Mouse (Mus musculus) hindbrain, postnatal 0 days (tissue): ENCODE data around the gene Gm20683. TPM values are rescaled to one million over a fixed set of nuclear protein-coding genes. Genes with fewer than 3 reads are reported as not detected.

Experiments used
- ATAC-seq: fragments of 200-750 bp; cut with Nextera tagmentation; 2 replicates; pipeline ENCODE4 v1.8.0; 2017; ENCODE audit warnings: mild to moderate bottlenecking, moderate TSS enrichment, moderate library complexity
- DNase-seq: peaks from one replicate; pipeline ENCODE4 v3.0.0-alpha.2; 2015; ENCODE audit warnings: low spot score
- H3K27ac ChIP-seq: fragments of 300-500 bp; sonication (generic); 2 replicates; pipeline ENCODE4 v1.5.1; 2014; ENCODE audit warnings: mild to moderate bottlenecking
- H3K27me3 ChIP-seq: fragments of 300-500 bp; sonication (generic); 2 replicates; pipeline ENCODE4 v1.6.1; 2014; ENCODE audit warnings: low read length, mixed read lengths; ENCODE audit not compliant: insufficient read depth
- H3K36me3 ChIP-seq: fragments of 300-500 bp; sonication (generic); 2 replicates; pipeline ENCODE4 v1.6.1; 2014; ENCODE audit warnings: low read length, mixed read lengths; ENCODE audit not compliant: insufficient read depth
- H3K4me1 ChIP-seq: fragments of 300-500 bp; sonication (generic); 2 replicates; pipeline ENCODE4 v1.6.1; 2014; ENCODE audit warnings: antibody characterized with exemption, low read length, mixed read lengths; ENCODE audit not compliant: insufficient read depth
- H3K4me2 ChIP-seq: fragments of 300-500 bp; sonication (generic); 2 replicates; pipeline ENCODE4 v1.6.1; 2014; ENCODE audit warnings: low read depth, mild to moderate bottlenecking, low read length, moderate library complexity, mixed read lengths
- H3K4me3 ChIP-seq: fragments of 300-500 bp; sonication (generic); 2 replicates; pipeline ENCODE4 v1.5.1; 2014; ENCODE audit warnings: low read length
- H3K9ac ChIP-seq: fragments of 300-500 bp; sonication (generic); replicated peaks from 2 replicates; pipeline ENCODE4 v1.6.1; 2014; ENCODE audit warnings: mild to moderate bottlenecking, low read length, moderate library complexity, mixed read lengths
- H3K9me3 ChIP-seq: fragments of 300-500 bp; sonication (generic); 2 replicates; pipeline ENCODE4 v1.6.1; 2016; ENCODE audit warnings: low read length, mixed read lengths
- CTCF ChIP-seq: IDR thresholded peaks from 2 replicates; pipeline ENCODE4 v1.5.1; 2016; ENCODE audit warnings: antibody characterized with exemption, control low read depth, low read depth
- WGBS: fragments of 180-500 bp; shearing (Covaris S2); extraction: QIAGEN DNeasy Blood & Tissue Kit; methylation state at CpG from one replicate; pipeline ENCODE4 v1.1.7; 2014; 5-methylcytosine and 5-hydroxymethylcytosine counted together
- polyA plus RNA-seq: library from polyadenylated mRNA; unstranded; fragments of >200 nt; fragmentation: Nextera tagmentation; extraction: Ambion mirVana; gene quantifications from 2 replicates; pipeline ENCODE4 v1.2.1, GENCODE M21; 2015
- total RNA-seq: library from RNA; depleted of rRNA; stranded (reverse); fragments of >200 nt; gene quantifications from 2 replicates; pipeline ENCODE4 v1.2.3, GENCODE M21; 2014

Gene Gm20683
- total and polyA plus RNA-seq, 2 experiments from 2014 or later: 12.9 to 40.0 TPM

GRCm38 (mm10) chr17:25863681-25864080 is 22.1 kb upstream of the Gm20683 start:
- DNase-seq: no peak
- 85% methylated on average over 6 of the region's 6 CpGs for WGBS
- ATAC-seq: no peak
- no peaks in the 10 kb centered on the region for H3K27me3 ChIP-seq
- H3K4me2 ChIP-seq: no peak overlapping the region
- H3K4me1 ChIP-seq: peaks cover 15% of the 10 kb centered on the region
- TF ChIP-seq CTCF: no peak
- peaks cover 5% of the 10 kb centered on the region; the same call in 1 of the 2 replicates for H3K36me3 ChIP-seq
- H3K4me3 ChIP-seq: no peak overlapping the region
- no peak overlapping the region for H3K9ac ChIP-seq
- no peak overlapping the region for H3K27ac ChIP-seq
- no peaks in the 10 kb centered on the region for H3K9me3 ChIP-seq

DNA sequence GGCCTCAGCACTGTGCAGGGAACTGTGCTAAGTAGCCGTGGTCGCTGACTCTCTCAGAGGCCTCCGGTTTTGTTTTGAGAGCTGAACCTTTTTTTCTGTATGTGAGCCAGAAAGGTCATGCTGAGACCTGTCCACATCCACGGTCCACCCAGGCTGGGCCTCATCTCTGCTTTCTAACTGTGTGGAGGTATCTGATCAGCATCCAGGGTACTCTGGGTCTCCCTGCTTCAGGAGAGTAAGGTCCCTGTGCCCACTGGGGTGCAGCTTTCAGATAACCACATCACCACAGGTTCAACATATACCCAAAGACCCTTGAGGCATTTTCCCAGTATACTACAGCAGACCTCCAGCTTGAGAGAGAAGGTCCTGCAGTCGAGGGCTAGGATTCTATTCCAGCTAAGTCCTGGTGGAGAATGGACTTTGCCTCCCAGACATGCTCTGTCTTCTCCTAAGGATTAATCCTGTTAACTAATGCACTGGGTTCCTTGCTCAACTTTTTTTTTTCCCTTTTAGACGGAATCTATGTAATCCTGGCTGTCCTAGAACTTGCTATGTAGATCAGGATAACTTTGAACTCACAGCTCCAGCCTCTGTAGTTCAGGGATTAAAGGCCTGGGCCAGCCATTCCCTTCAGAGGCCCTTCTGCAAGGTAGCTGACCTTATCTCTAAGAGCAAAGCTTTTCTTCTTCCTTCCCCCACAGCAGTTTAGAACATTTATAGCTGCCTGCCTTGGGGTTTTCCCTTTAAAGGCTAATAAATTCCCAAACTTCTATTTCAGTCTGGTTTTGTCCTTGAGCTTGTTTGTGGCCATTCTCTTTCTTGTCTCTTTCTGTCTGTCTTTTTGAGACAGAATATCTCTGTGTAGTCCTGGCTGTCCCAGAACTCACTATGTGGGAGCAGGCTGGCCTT is 20.4 kb upstream of the Gm20683 start:
- 8% methylated on average over 6 of the region's 6 CpGs for WGBS
- no peaks in the 10 kb centered on the region for H3K9me3 ChIP-seq
- H3K27me3 ChIP-seq: no peaks in the 10 kb centered on the region
- TF ChIP-seq CTCF: no peak
- H3K4me3 ChIP-seq: peak overlapping the region; percentile 61
- peak overlapping the region; percentile 84 for H3K27ac ChIP-seq
- DNase-seq (no peak), ATAC-seq (no peak; the same call in none of the 2 replicates)
- peaks cover 5% of the 10 kb centered on the region; the same call in 1 of the 2 replicates for H3K36me3 ChIP-seq
- peak overlapping the region; percentile 82 for H3K4me2 ChIP-seq
- peaks cover 11% of the 10 kb centered on the region for H3K4me1 ChIP-seq
- peak overlapping the region; percentile 72 for H3K9ac ChIP-seq

DNA sequence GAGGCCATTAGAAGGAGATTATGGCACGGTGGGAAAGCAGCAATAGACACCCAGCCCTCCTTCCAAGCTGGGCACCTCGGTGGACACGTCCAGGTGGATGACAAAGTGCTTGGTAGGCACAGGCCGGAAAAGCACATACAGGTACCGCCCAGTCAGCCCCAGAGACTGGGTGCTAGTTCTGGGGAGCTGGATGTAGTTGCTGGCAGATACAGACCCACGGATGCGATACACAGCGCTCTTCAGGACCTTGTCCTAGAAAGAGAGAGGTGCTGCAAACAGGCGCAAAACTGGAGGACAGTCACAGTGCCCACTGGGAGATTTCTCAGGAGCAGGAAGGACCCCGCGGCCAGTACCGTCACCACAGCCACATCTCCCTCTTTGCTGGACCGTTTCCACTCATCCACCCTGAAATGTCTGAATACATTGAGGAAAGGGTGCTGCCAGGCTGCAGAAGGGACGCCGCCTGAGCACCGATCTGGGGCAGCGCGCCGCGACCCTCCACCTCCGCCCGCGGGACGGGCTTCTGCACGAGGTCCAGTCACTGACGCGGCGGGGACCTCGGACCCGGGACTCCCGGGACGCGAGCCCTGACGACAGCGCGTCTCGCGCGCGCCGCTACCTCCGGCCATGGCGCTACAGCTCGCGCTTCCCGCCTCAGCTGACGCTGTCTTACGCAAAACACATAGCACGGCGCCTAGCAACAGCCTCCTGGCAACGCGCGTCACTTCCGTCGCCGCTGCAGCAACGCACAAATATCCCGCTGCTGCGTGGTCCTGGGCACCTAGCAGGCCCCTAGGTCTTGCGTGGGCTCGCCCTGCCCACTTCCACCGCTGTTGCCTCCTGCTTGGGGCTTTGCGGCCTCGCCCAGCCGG is 19.5 kb upstream of the Gm20683 start, which contains the start of gene Wdr90:
Wdr90 (minus strand) TSS at position 670 of the 872 bp plus-strand sequence.
- Histone ChIP-seq H3K27me3 (no peaks in the 10 kb centered on the region), H3K9ac (peak within 1 kb of the TSS; percentile 72), H3K4me3 (peak within 1 kb of the TSS; percentile 61), H3K9me3 (no peaks in the 10 kb centered on the region), H3K4me1 (peaks cover 11% of the 10 kb centered on the region), H3K4me2 (peak within 1 kb of the TSS; percentile 82), H3K36me3 (peaks cover 5% of the 10 kb centered on the region; the same call in 1 of the 2 replicates), H3K27ac (peak within 1 kb of the TSS; percentile 84)
- peak; percentile 94 for ATAC-seq
- WGBS: 3% methylated on average over 65 of the region's 65 CpGs
- peak; percentile 43 for TF ChIP-seq CTCF
- DNase-seq: peak; percentile 98

DNA sequence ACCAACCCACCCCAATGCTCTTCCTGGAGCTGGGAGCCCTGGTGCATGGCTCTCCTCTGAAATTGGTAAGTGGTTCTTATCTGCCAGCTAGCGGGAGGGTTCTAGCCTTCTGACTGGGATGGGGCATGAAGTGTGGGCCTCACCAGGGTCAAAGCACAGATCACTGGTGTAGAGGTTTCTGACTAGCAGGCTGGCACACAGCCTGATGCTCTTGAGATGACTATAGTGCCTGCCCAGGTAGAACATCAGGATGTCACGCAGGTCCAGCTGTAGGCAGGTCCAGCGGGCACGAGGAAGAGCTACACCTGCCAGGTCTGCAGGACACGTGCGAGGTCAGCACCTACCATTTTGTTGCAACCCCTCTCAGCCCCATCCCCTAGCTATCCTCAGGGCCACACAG is 18.7 kb upstream of the Gm20683 start:
- Histone ChIP-seq H3K4me1 (peaks cover 11% of the 10 kb centered on the region), H3K9me3 (no peaks in the 10 kb centered on the region), H3K9ac (peak overlapping the region; percentile 72), H3K36me3 (peaks cover 5% of the 10 kb centered on the region; the same call in 1 of the 2 replicates), H3K4me2 (peak overlapping the region; percentile 82), H3K4me3 (no peak overlapping the region), H3K27me3 (no peaks in the 10 kb centered on the region), H3K27ac (no peak overlapping the region)
- no peak for TF ChIP-seq CTCF
- ATAC-seq (no peak), DNase-seq (no peak)
- WGBS: 93% methylated on average over 6 of the region's 6 CpGs

GRCm38 (mm10) chr17:25844396-25844901 is 2.9 kb upstream of the Gm20683 start, which contains the start of gene Rhot2:
Rhot2 (minus strand) TSS chr17:25844851.
- peaks cover 30% of the 10 kb centered on the region for H3K36me3 ChIP-seq

More at GRCm38 (mm10) chr17:25844396-25844901, 2.9 kb upstream of the Gm20683 start, which contains the start of gene Rhot2:
- TF ChIP-seq CTCF: peak; percentile 82
- Histone ChIP-seq H3K27ac (peak within 1 kb of the TSS; percentile 83), H3K4me1 (peaks cover 7% of the 10 kb centered on the region; the same call in 1 of the 2 replicates), H3K4me3 (peak within 1 kb of the TSS; percentile 83), H3K9ac (peak within 1 kb of the TSS; percentile 75), H3K9me3 (no peaks in the 10 kb centered on the region), H3K27me3 (no peaks in the 10 kb centered on the region), H3K4me2 (peak within 1 kb of the TSS; percentile 67)
- DNase-seq (peak; percentile 96), ATAC-seq (peak; percentile 95)
- 2% methylated on average over 17 of the region's 21 CpGs for WGBS
